Comparison of ENCODE assay signal across 24 mouse cellular contexts in genomic region chr13:96859161-96859560, GRCm38 (mm10).
"Had no signal": no experiment of that assay in that cellular context is flagged by ENCODE, and none has a peak within 500 bp of the region (broad histone marks: within the 10 kb centered on the region; RNA-seq: fewer than 3 reads in every experiment).

No protein-coding gene starts in this region.

- H3K27ac ChIP-seq: gastrocnemius, adult 2 months; heart, embryonic 13.5 days; heart, embryonic 15.5 days; hindbrain, embryonic 13.5 days; hindbrain, embryonic 15.5 days; hindbrain, postnatal 0 days; kidney, embryonic 15.5 days; kidney, postnatal 0 days; limb, embryonic 10.5 days; limb, embryonic 12.5 days; liver, embryonic 13.5 days; liver, embryonic 15.5 days had no signal

- H3K4me3 ChIP-seq: gastrocnemius, adult 2 months; heart, embryonic 13.5 days; heart, embryonic 15.5 days; hindbrain, embryonic 13.5 days; hindbrain, embryonic 15.5 days; kidney, embryonic 15.5 days; limb, embryonic 10.5 days; limb, embryonic 12.5 days; liver, embryonic 13.5 days; liver, embryonic 15.5 days had no signal

- ATAC-seq: hindbrain, postnatal 0 days; intestine, embryonic 16.5 days had no signal

- DNase-seq: gastrocnemius, adult 2 months; gastrocnemius, postnatal 10 days; gastrocnemius, postnatal 25 days; heart, adult 18-20 months; heart, postnatal 14 days; heart, postnatal 36 days; kidney, adult 11 months; kidney, adult 2 months; kidney, adult 9 months; kidney, postnatal 14 days; kidney, postnatal 4 days; liver; liver, embryonic 13.5 days had no signal
